Mouse (Mus musculus) colon, adult 2 months (tissue): Measurements from ENCODE around the gene Naip2. TPM values are rescaled to one million over a fixed set of nuclear protein-coding genes. Genes with fewer than 3 reads are reported as not detected.

Experiments
- polyA plus RNA-seq: library from polyadenylated mRNA; depleted of rRNA; stranded (reverse); fragments of >200 nt; gene quantifications from 2 replicates; pipeline ENCODE4 v1.2.3, GENCODE M21; 2012; rRNA removed

The Naip2 gene
- 10.6 and 13.0 TPM in 2 replicates for polyA plus RNA-seq

DNA sequence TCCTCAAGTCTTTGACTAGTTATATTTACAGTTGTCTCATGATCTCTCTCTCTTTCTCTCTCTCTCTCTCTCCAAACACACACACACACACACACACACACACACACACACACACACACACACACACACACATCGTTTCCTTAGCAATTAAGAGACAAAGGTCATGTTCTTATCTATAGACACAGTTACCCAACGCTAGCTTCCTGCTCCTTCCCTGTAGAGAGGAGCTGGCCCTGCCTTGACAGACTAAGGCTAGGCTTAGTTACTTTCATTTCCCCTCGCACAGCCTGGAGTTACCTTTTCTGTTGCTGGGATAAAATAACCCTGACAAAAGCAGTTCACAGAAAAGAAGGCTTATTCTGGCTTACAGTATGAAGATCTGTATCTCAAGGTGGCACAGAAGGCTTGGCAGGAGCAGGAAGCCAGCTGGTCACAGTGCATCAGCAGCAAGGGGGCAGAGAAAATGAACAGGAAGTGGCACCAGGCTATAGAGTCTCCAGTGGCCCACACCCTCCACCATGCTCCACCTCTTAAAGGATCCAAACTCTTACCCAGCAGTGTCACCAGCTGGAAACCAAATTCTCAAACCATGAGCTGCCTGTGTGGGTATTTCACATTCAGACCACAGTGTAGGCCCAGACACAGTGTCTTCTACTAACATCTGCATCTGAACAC, at the start of gene Naip2:
TSS of gene Naip2 (minus strand) at position 434 of the 675 bp plus-strand sequence.

DNA sequence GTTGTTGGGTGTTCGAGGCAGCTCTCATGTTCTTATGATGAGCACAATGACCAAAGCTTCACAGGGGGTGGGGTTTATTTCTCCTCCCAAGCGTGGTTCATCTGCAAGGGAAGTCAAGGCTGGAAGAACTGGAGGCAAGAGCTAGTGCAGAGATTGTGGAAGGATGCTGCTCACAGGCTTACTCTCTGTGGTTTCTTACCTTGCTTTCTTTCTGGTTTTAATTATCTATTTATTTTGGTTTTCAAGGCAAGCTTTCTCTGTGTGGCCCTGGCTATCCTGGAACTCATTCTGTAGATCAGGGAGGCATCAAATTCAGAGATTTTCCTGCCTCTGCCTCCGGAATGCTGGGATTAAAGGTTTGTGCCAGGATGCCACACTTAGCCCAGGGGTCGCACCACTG, 44.3 kb upstream of the Naip2 start, which contains the start of gene Naip5:
TSS of gene Naip5 (minus strand) at position 101 of the 400 bp plus-strand sequence.

DNA sequence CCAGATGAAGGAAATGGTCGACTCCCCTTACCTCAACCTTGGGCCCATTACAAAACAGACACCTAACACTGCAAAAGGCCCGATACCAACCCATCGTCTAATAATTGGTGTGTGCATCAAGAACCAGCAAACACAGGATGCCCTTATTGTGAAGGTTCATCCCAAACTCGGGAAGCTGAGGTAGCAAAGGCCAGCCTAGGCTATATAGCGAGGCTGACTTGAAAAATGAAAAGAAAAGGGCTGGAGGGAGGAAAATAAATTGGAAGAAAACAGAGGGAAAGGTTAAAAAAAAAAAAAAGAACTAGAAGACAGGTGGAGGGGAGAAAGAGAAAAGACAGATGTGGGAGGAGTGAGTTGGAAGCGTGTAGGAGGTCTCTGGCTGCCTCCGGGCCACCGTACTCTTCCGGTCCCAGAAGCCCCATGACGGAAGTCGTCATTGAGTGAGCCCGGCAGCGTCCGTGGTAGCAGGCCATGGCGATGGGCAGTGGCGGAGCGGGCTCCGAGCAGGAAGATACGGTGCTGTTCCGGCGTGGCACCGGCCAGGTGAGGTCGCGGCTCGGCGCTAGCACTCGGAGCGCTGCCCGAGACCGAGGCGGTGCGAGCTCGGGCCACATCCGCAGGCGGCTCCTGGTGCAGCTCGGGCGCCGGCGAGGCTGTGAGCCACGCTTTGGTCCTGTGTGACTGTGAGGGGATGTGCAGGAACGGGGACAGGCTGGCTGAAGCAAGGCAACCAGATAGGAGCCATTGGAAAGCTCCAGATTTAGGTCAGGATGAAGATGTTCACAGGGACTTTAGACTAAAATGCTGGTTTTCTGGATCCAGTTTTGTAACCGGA, 77.3 kb downstream of the Naip2 start, which contains the start of gene Smn1:
TSS of gene Smn1 (plus strand) at position 430 of the 835 bp plus-strand sequence.

DNA sequence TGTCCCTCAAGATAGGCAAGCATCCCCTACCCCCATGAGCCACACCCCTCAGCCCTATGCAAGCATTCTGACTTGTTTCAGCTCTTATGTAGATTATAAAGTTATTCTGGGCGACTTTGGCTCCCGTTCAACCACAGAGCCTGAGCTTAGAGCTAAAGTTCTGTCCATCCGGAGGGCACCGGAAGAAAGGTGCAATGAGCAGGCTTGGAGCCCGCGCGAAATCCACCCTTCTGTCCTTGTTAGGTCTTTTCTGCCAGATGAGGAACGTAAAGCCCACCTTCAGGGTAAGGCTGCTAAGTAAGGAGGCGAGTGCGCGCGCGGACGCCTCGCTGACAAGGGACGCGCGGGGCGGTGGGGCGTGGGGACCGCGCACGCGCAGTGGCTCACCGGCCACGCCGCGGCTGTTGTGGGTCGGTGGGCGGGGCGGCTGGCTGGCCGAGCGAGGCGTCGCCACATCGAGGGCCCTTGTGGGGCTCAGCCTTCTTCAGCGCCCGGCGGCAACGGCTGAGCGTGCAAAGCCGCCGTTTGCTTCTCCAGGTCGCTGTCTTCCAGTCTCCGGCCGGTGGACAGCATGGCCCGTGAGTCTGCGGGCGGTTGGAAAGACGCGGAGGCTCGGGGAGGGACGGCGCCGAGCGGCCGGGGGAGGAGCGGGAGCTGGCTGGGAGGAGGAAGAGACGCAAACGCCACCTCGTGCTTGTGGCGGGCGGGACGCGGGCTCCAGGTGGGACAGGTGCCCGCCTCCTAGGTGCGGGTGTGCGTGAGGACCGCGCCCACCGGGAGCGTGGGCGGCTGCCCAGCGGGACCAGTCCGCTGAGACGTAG, 94.0 kb downstream of the Naip2 start, which contains the start of gene Serf1:
TSS of gene Serf1 (plus strand) at position 361 of the 821 bp plus-strand sequence.

DNA sequence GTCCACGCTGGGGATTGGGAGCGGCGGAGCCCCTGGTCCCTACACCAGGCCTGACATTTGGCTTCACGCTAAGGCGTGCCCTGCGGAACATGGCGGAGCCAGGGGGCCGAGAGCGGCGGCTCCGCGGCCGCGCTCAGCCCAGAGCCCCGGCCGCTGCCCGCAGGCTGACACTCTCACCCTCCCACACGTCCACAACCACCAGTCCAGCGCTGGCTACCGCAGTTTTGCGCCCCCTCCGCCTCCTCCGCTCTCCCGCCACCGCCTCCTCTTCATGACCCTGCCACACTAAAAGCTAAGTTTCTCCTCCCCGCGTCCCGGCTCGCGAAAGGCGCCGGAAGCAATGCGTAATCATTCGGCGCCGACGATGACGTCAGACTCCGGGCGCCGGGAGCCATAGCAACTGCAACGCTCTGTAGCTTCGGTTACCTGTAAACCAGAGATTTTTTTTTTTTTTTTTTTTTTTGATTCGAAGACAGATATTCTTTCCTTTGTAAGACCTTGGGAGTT, 98.1 kb downstream of the Naip2 start, which contains the start of gene Bdp1:
TSS of gene Bdp1 (minus strand) at position 323 of the 507 bp plus-strand sequence.

Other genes starting within 250 kb of the Naip2 start
- gene Mccc2, start 186.5 kb downstream of the Naip2 start, polyA plus RNA-seq = 16.2 and 16.8 TPM in 2 replicates
- 1.3 and 2.4 TPM in 2 replicates for gene Bdp1, start 98.0 kb downstream of the Naip2 start, polyA plus RNA-seq
- 9.3 and 15.4 TPM in 2 replicates for gene Serf1, start 94.1 kb downstream of the Naip2 start, polyA plus RNA-seq
- gene Smn1, start 77.2 kb downstream of the Naip2 start, polyA plus RNA-seq = 5.7 and 8.4 TPM in 2 replicates
- 9.8 and 10.7 TPM in 2 replicates for gene Naip5, start 44.2 kb upstream of the Naip2 start, polyA plus RNA-seq
- 19.8 and 22.3 TPM in 2 replicates for gene Naip6, start 115.6 kb upstream of the Naip2 start, polyA plus RNA-seq